Mouse (Mus musculus) cortical plate, adult 2 months (tissue): Measurements from ENCODE around the gene Tex2.

Experiments
- CTCF ChIP-seq: fragments of 200-500 bp; IDR thresholded peaks from 2 replicates; pipeline ENCODE4 v1.5.1; 2011; ENCODE audit warnings: mild to moderate bottlenecking, control low read depth, low read length; ENCODE audit not compliant: insufficient read depth; ENCODE audit errors: extremely low read depth
- POLR2A ChIP-seq: fragments of 200-500 bp; IDR thresholded peaks from 2 replicates; pipeline ENCODE4 v1.6.1; 2011; ENCODE audit warnings: mild to moderate bottlenecking, low read length, control low read depth; ENCODE audit not compliant: insufficient read depth; ENCODE audit errors: extremely low read depth

DNA sequence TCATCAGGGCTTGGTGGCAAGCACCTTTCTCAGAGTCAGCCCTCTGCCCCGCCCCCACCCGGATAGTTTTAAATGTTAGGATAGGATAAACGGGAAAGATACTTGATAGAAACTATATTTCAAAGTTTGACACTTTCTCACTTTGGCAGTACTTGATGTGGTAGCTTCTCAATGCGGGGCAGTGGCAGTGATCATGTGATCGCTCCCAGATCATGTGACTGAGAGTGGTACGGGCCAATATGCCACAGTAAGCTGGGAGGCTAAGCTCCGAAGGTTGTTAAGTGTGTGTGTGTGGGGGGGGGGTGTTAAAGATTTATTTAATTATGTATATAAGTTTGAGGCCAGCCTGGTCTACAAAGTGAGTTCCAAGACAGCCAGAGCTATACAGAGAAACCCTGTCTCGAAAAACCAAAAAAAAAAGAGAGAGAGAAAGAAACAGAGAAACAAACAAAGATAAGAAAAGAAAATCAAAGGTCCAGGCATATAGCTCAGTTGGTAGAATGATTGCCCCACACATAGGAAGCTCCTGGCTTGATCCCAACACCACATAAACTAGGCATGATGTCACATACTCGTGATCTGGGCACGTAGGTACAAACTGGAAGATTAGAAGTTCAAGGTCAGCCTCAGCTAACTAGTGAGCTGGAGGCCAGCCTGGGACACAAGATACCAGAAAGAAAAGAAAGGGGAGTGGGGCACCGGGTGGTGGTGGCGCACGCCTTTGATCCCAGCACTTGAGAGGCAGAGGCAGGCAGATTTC lies 4.8 kb upstream of the Tex2 start:
- no peak for TF ChIP-seq POLR2A
- no peak for TF ChIP-seq CTCF
